Mouse (Mus musculus): Measurements from ENCODE around the gene Hip1r.

DNA sequence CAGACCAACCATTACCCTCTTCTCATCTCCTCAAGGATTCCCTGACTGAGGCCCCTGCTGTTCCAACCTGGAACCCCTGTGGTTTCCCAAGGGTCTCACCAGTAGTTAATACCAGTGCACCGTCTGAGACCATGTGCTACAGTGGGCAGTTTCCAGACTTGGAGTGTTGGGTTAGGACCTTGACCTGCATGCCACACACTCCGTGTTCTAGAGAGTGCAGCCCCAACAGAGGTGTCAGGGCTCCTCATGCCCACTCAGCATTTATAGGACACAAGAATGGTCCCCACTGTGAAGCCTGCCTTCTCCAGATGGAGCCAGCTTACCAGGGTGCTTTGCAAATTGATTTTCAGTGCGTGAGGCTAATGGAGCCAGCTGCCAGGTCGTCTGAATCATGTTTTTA is 29.9 kb downstream of the Hip1r start:
- TF ChIP-seq POLR2A (IDR thresholded peaks at IDR 0.05; ENCODE audit: low read depth, low read length): no peak
- TF ChIP-seq CTCF (conservative IDR thresholded peaks at IDR 0.05; ENCODE audit: insufficient read depth, insufficient read length, low read depth, low read length): no peak
